Mouse (Mus musculus) heart, adult 2 months (tissue): ENCODE data around the gene Clrn1.

Source experiments
- CTCF ChIP-seq: fragments of 200-600 bp; IDR thresholded peaks from 2 replicates; pipeline ENCODE4 v1.8.1; 2022; ENCODE audit warnings: antibody characterized with exemption, mild to moderate bottlenecking, moderate library complexity
- EP300 ChIP-seq: fragments of 200-500 bp; IDR thresholded peaks from 2 replicates; pipeline ENCODE4 v1.6.1; 2011; ENCODE audit warnings: low read depth, low read length, control low read depth; ENCODE audit not compliant: insufficient read depth

DNA sequence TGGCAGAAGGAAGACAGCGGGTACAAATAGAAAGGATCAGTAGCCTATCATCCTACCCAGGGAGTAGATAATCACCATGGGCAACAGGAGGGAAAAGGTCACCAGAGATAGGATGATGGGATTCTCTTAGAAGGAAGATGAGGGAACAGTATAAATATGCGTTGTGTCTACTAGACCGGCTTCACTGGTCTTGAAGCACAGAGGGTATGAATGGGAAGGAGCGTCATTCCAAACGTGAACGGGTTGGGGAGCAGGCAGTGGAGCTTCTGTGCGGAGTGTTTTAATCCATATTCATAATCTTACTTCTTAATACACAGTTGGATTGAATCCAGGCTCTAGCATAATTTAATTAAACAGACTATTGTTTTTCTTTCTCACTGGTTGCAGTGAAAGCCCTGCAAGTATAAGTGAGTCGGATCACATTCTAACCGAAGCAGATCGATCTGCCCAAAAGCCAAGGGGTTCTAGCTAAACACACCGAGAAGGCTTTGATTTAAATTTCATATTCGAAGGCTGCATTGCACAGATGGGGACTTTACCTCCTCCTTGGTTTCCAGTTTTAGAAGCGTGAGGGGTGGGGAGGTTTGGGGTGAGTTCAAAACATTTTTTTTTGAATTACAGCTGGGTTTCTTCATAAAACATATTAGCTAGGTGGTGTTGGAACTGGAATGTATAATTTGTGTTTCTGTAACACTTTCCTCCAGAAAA, 17.1 kb upstream of the Clrn1 start:
- TF ChIP-seq EP300 (no peak), CTCF (no peak)
